Mouse (Mus musculus) forebrain, embryonic 12.5 days (tissue): ENCODE results near the gene Zfp326. TPM values are rescaled to one million over a fixed set of nuclear protein-coding genes. Genes with fewer than 3 reads are reported as not detected.

ENCODE experiments used
- ATAC-seq: fragments of 200-750 bp; cut with Nextera tagmentation; 2 replicates; pipeline ENCODE4 v1.8.0; 2017; ENCODE audit warnings: moderate TSS enrichment; ENCODE audit not compliant: low FRiP score
- H3K27ac ChIP-seq: fragments of 300-500 bp; sonication (generic); 2 replicates; pipeline ENCODE4 v1.5.1; 2016; ENCODE audit warnings: mild to moderate bottlenecking
- H3K27me3 ChIP-seq: fragments of 300-500 bp; sonication (generic); 2 replicates; pipeline ENCODE4 v1.6.1; 2016; ENCODE audit warnings: mild to moderate bottlenecking
- H3K36me3 ChIP-seq: fragments of 300-500 bp; sonication (generic); replicated peaks from 2 replicates; pipeline ENCODE4 v1.6.1; 2016; ENCODE audit warnings: mild to moderate bottlenecking
- H3K4me1 ChIP-seq: fragments of 300-500 bp; sonication (generic); 2 replicates; pipeline ENCODE4 v1.6.1; 2016
- H3K4me2 ChIP-seq: fragments of 300-500 bp; sonication (generic); 2 replicates; pipeline ENCODE4 v1.6.1; 2016; ENCODE audit warnings: mild to moderate bottlenecking, moderate library complexity
- H3K4me3 ChIP-seq: fragments of 300-500 bp; sonication (generic); replicated peaks from 2 replicates; pipeline ENCODE4 v1.5.1; 2016; ENCODE audit warnings: mild to moderate bottlenecking
- H3K9ac ChIP-seq: fragments of 300-500 bp; sonication (generic); 2 replicates; pipeline ENCODE4 v1.6.1; 2016; ENCODE audit warnings: mild to moderate bottlenecking
- H3K9me3 ChIP-seq: fragments of 300-500 bp; sonication (generic); 2 replicates; pipeline ENCODE4 v1.6.1; 2016
- WGBS: fragments of 180-500 bp; shearing (Covaris S2); methylation state at CpG from one replicate; pipeline ENCODE4 v1.1.7; 2016; 5-methylcytosine and 5-hydroxymethylcytosine counted together
- polyA plus RNA-seq: library from polyadenylated mRNA; unstranded; fragments of >200 nt; fragmentation: Nextera tagmentation; extraction: Ambion mirVana; gene quantifications from 2 replicates; pipeline ENCODE4 v1.2.1, GENCODE M21; 2016

Zfp326 gene
- polyA plus RNA-seq = 70.7 and 72.0 TPM in 2 replicates

- ATAC-seq = peak; percentile 97
- Histone ChIP-seq H3K4me3 (peak within 1 kb of the TSS; percentile 99), H3K36me3 (peaks cover 4% of the 10 kb centered on the region), H3K4me2 (peak within 1 kb of the TSS; percentile 82), H3K27ac (peak within 1 kb of the TSS; percentile 89), H3K4me1 (peaks cover 34% of the 10 kb centered on the region), H3K9me3 (no peaks in the 10 kb centered on the region), H3K9ac (peak within 1 kb of the TSS; percentile 99), H3K27me3 (peaks cover 7% of the 10 kb centered on the region)
- under 1% methylated on average over 69 of the region's 83 CpGs for WGBS
Observed at GRCm38 (mm10) chr5:105876068-105876924, at the start of gene Zfp326. Gene Zfp326 (plus strand): TSS chr5:105876565.

- H3K4me1 ChIP-seq = peaks cover 20% of the 10 kb centered on the region
- H3K4me2 ChIP-seq = no peak overlapping the region
- ATAC-seq = no peak
- H3K27ac ChIP-seq = no peak overlapping the region
- no peak overlapping the region for H3K9ac ChIP-seq
- H3K4me3 ChIP-seq = no peak overlapping the region
- no peaks in the 10 kb centered on the region for H3K36me3 ChIP-seq
- 68% methylated on average over 5 of the region's 5 CpGs for WGBS
- no peaks in the 10 kb centered on the region for H3K9me3 ChIP-seq
- H3K27me3 ChIP-seq = no peaks in the 10 kb centered on the region
Observed at GRCm38 (mm10) chr5:105826916-105827510, 49.4 kb upstream of the Zfp326 start.

- no peak for ATAC-seq
- H3K27me3 ChIP-seq = no peaks in the 10 kb centered on the region
- 95% methylated on average over 3 of the region's 3 CpGs for WGBS
Observed at GRCm38 (mm10) chr5:105828050-105828449, 48.3 kb upstream of the Zfp326 start.

GRCm38 (mm10) chr5:105829008-105829586 is 47.3 kb upstream of the Zfp326 start:
- ATAC-seq = no peak
- Histone ChIP-seq H3K36me3 (no peaks in the 10 kb centered on the region), H3K4me2 (no peak overlapping the region), H3K9ac (no peak overlapping the region), H3K27me3 (no peaks in the 10 kb centered on the region), H3K9me3 (no peaks in the 10 kb centered on the region), H3K4me3 (no peak overlapping the region), H3K4me1 (peaks cover 5% of the 10 kb centered on the region; the same call in 1 of the 2 replicates), H3K27ac (no peak overlapping the region)
- WGBS = 35% methylated on average over 7 of the region's 7 CpGs

More at GRCm38 (mm10) chr5:105828050-105828449, 48.3 kb upstream of the Zfp326 start:
- Histone ChIP-seq H3K4me3 (no peak overlapping the region), H3K4me1 (peaks cover 11% of the 10 kb centered on the region), H3K27ac (no peak overlapping the region), H3K36me3 (no peaks in the 10 kb centered on the region), H3K9me3 (no peaks in the 10 kb centered on the region), H3K4me2 (no peak overlapping the region), H3K9ac (no peak overlapping the region)

- Histone ChIP-seq H3K27me3 (no peaks in the 10 kb centered on the region), H3K4me1 (no peaks in the 10 kb centered on the region), H3K9me3 (no peaks in the 10 kb centered on the region), H3K27ac (no peak overlapping the region), H3K9ac (no peak overlapping the region), H3K4me2 (no peak overlapping the region), H3K4me3 (no peak overlapping the region), H3K36me3 (no peaks in the 10 kb centered on the region)
- 81% methylated on average over 7 of the region's 7 CpGs for WGBS
- no peak for ATAC-seq
Observed at GRCm38 (mm10) chr5:105832140-105832539, 44.2 kb upstream of the Zfp326 start.

- 63% methylated on average over 3 of the region's 3 CpGs for WGBS
- no peak overlapping the region for H3K9ac ChIP-seq
- H3K27me3 ChIP-seq = no peaks in the 10 kb centered on the region
- no peak overlapping the region for H3K27ac ChIP-seq
- no peaks in the 10 kb centered on the region for H3K9me3 ChIP-seq
- no peak overlapping the region for H3K4me3 ChIP-seq
- no peaks in the 10 kb centered on the region for H3K4me1 ChIP-seq
- no peak overlapping the region for H3K4me2 ChIP-seq
- no peak for ATAC-seq
- no peaks in the 10 kb centered on the region for H3K36me3 ChIP-seq
Observed at GRCm38 (mm10) chr5:105833923-105834322, 42.4 kb upstream of the Zfp326 start.

GRCm38 (mm10) chr5:105836006-105836405 is 40.4 kb upstream of the Zfp326 start:
- Histone ChIP-seq H3K4me1 (no peaks in the 10 kb centered on the region), H3K27ac (no peak overlapping the region), H3K9ac (no peak overlapping the region), H3K4me2 (no peak overlapping the region), H3K27me3 (no peaks in the 10 kb centered on the region), H3K4me3 (no peak overlapping the region), H3K9me3 (no peaks in the 10 kb centered on the region), H3K36me3 (no peaks in the 10 kb centered on the region)
- no peak for ATAC-seq
- 84% methylated on average over 9 of the region's 9 CpGs for WGBS

GRCm38 (mm10) chr5:105839740-105840310 is 36.5 kb upstream of the Zfp326 start:
- no peak for ATAC-seq
- Histone ChIP-seq H3K27me3 (no peaks in the 10 kb centered on the region), H3K9ac (no peak overlapping the region), H3K36me3 (no peaks in the 10 kb centered on the region), H3K9me3 (no peaks in the 10 kb centered on the region), H3K4me2 (no peak overlapping the region), H3K27ac (no peak overlapping the region), H3K4me3 (no peak overlapping the region), H3K4me1 (no peaks in the 10 kb centered on the region)
- WGBS = 73% methylated on average over 13 of the region's 13 CpGs

- no peak for ATAC-seq
- Histone ChIP-seq H3K27me3 (no peaks in the 10 kb centered on the region), H3K9me3 (no peaks in the 10 kb centered on the region), H3K4me3 (no peak overlapping the region), H3K9ac (no peak overlapping the region), H3K4me1 (0 out of 2 replicates have a peak, but pooled peaks cover 4% of the 10 kb centered on the region), H3K27ac (no peak overlapping the region), H3K36me3 (no peaks in the 10 kb centered on the region), H3K4me2 (no peak overlapping the region)
- 90% methylated on average over 10 of the region's 10 CpGs for WGBS
Observed at GRCm38 (mm10) chr5:105844044-105844753, 32.2 kb upstream of the Zfp326 start.

- ATAC-seq = no peak
- no peak overlapping the region for H3K27ac ChIP-seq
- 98% methylated on average over 2 of the region's 2 CpGs for WGBS
Observed at GRCm38 (mm10) chr5:105845041-105845440, 31.3 kb upstream of the Zfp326 start.

GRCm38 (mm10) chr5:105847726-105848125 is 28.6 kb upstream of the Zfp326 start:
- WGBS = 92% methylated on average over 8 of the region's 8 CpGs
- ATAC-seq = no peak

More at GRCm38 (mm10) chr5:105845041-105845440, 31.3 kb upstream of the Zfp326 start:
- Histone ChIP-seq H3K4me2 (no peak overlapping the region), H3K4me3 (no peak overlapping the region), H3K27me3 (no peaks in the 10 kb centered on the region), H3K4me1 (peaks cover 8% of the 10 kb centered on the region; the same call in 1 of the 2 replicates), H3K36me3 (no peaks in the 10 kb centered on the region), H3K9me3 (no peaks in the 10 kb centered on the region), H3K9ac (no peak overlapping the region)

More at GRCm38 (mm10) chr5:105847726-105848125, 28.6 kb upstream of the Zfp326 start:
- Histone ChIP-seq H3K4me1 (peaks cover 8% of the 10 kb centered on the region; the same call in 1 of the 2 replicates), H3K4me2 (no peak overlapping the region), H3K27me3 (no peaks in the 10 kb centered on the region), H3K27ac (no peak overlapping the region), H3K4me3 (no peak overlapping the region), H3K9me3 (no peaks in the 10 kb centered on the region), H3K36me3 (no peaks in the 10 kb centered on the region), H3K9ac (no peak overlapping the region)
